Mouse (Mus musculus) liver, embryonic 13.5 days (tissue): ENCODE measurements around the gene Wnt2b. TPM values are rescaled to one million over a fixed set of nuclear protein-coding genes. Genes with fewer than 3 reads are reported as not detected.
A peak's percentile ranks its signal among the peaks of the same experiment; 100 is the strongest.

ENCODE experiments used
- ATAC-seq: fragments of 200-750 bp; cut with Nextera tagmentation; 2 replicates; pipeline ENCODE4 v1.8.0; 2017; ENCODE audit warnings: low read depth, mild to moderate bottlenecking, moderate number of reproducible peaks, moderate library complexity
- DNase-seq: peaks from one replicate; pipeline ENCODE4 v3.0.0; 2022
- H3K27ac ChIP-seq: fragments of 300-500 bp; sonication (generic); 2 replicates; pipeline ENCODE4 v1.5.1; 2015; ENCODE audit warnings: moderate library complexity, mild to moderate bottlenecking, inconsistent platforms
- H3K27me3 ChIP-seq: fragments of 300-500 bp; sonication (generic); 2 replicates; pipeline ENCODE4 v1.6.1; 2015; ENCODE audit warnings: mild to moderate bottlenecking, inconsistent platforms
- H3K36me3 ChIP-seq: fragments of 300-500 bp; sonication (generic); 2 replicates; pipeline ENCODE4 v1.6.1; 2015; ENCODE audit warnings: mild to moderate bottlenecking, inconsistent platforms
- H3K4me1 ChIP-seq: fragments of 300-500 bp; sonication (generic); replicated peaks from 2 replicates; pipeline ENCODE4 v1.6.1; 2015; ENCODE audit warnings: inconsistent platforms
- H3K4me2 ChIP-seq: fragments of 300-500 bp; sonication (generic); 2 replicates; pipeline ENCODE4 v1.6.1; 2015; ENCODE audit warnings: inconsistent platforms, mild to moderate bottlenecking, moderate library complexity
- H3K4me3 ChIP-seq: fragments of 300-500 bp; sonication (generic); replicated peaks from 2 replicates; pipeline ENCODE4 v1.5.1; 2015; ENCODE audit warnings: mild to moderate bottlenecking, inconsistent platforms
- H3K9ac ChIP-seq: fragments of 300-500 bp; sonication (generic); 2 replicates; pipeline ENCODE4 v1.6.1; 2015; ENCODE audit warnings: mild to moderate bottlenecking, inconsistent platforms
- H3K9me3 ChIP-seq: fragments of 300-500 bp; sonication (generic); replicated peaks from 2 replicates; pipeline ENCODE4 v1.6.1; 2016; ENCODE audit warnings: inconsistent platforms
- WGBS: fragments of 180-500 bp; shearing (Covaris S2); methylation state at CpG from one replicate; pipeline ENCODE4 v1.1.7; 2015; ENCODE audit not compliant: insufficient replicate concordance; 5-methylcytosine and 5-hydroxymethylcytosine counted together
- polyA plus RNA-seq: library from polyadenylated mRNA; unstranded; fragments of >200 nt; fragmentation: Nextera tagmentation; extraction: Ambion mirVana; gene quantifications from 2 replicates; pipeline ENCODE4 v1.2.1, GENCODE M21; 2015

Wnt2b gene
- polyA plus RNA-seq, 1 experiment from 2014 or later, result 0.13 TPM

- H3K9ac ChIP-seq, result no peak overlapping the region
- WGBS, result 4% methylated on average over 5 of the region's 5 CpGs
- no peak overlapping the region for H3K27ac ChIP-seq
- ATAC-seq (no peak), DNase-seq (no peak)
- no peak overlapping the region for H3K4me2 ChIP-seq
- no peak overlapping the region for H3K4me3 ChIP-seq
- H3K9me3 ChIP-seq, result no peaks in the 10 kb centered on the region
- H3K4me1 ChIP-seq, result peaks cover 27% of the 10 kb centered on the region
- H3K27me3 ChIP-seq, result peaks cover 93% of the 10 kb centered on the region
- H3K36me3 ChIP-seq, result no peaks in the 10 kb centered on the region
Measured at GRCm38 (mm10) chr3:104962866-104963265, 1.1 kb upstream of the Wnt2b start.

GRCm38 (mm10) chr3:104962141-104962611 lies 455 bp upstream of the Wnt2b start:
- ATAC-seq, result no peak
- Histone ChIP-seq H3K27ac (no peak overlapping the region), H3K4me2 (peak overlapping the region; percentile 66), H3K4me1 (peaks cover 23% of the 10 kb centered on the region), H3K4me3 (peak overlapping the region; percentile 52), H3K36me3 (no peaks in the 10 kb centered on the region), H3K9me3 (no peaks in the 10 kb centered on the region), H3K27me3 (peaks cover 89% of the 10 kb centered on the region), H3K9ac (no peak overlapping the region)
- DNase-seq, result no peak
- WGBS, result 1% methylated on average over 31 of the region's 31 CpGs

DNA sequence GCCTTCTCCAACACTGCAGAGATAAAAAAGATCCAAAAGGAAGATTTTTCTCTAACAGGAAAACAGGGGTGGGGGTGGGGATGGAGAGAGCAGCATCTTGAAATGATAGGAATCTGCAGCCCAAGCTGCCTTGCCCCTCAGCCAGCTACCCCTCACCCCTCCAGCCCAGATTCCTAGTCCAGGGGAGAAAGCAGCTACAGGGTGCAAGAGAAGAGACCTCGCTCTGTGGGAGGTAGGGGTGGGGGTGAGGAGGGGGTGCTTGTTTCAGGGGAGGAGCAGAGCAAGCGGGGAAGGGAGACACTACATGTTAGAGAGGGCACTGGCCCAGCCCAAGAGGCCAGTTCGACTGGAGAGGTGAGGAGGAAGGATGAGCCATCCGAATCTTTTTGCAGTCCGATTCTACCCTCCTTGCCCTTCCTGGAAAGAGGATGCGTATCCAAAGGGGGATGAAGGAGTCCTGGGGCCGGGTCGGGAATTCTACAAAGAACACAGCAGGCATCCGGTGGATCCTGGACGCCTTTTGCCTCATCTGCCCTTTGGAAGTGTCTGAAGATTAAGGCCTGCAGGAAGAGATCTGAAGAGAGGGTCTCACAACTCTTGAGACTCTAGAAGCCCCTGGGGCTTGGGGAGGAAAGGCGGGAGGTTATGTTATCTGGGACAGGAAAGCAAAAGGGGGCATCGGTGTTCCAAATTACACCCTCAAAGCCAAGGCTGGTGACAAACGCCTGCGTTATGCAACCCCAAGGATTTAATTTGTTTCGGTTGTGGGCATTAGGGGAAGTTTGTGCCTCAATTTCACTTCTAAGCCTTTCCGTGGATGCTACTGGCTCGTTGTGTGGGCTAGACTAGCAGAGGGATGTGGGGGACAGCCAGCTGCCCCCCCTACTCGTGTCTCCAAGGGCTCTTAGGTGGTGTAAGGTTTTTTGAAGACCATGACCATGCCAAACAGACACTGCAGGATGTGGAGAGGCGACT lies 1.4 kb downstream of the Wnt2b start:
- H3K4me1 ChIP-seq, result peaks cover 23% of the 10 kb centered on the region
- ATAC-seq, result no peak
- no peak overlapping the region for H3K4me3 ChIP-seq
- no peak for DNase-seq
- H3K27ac ChIP-seq, result no peak overlapping the region
- no peak overlapping the region for H3K4me2 ChIP-seq
- H3K9me3 ChIP-seq, result no peaks in the 10 kb centered on the region
- H3K9ac ChIP-seq, result no peak overlapping the region
- peaks cover 73% of the 10 kb centered on the region for H3K27me3 ChIP-seq
- H3K36me3 ChIP-seq, result no peaks in the 10 kb centered on the region
- 12% methylated on average over 19 of the region's 19 CpGs for WGBS

GRCm38 (mm10) chr3:104956131-104956581 lies 5.6 kb downstream of the Wnt2b start:
- 76% methylated on average over 6 of the region's 6 CpGs for WGBS
- Histone ChIP-seq H3K4me2 (no peak overlapping the region), H3K9me3 (no peaks in the 10 kb centered on the region), H3K9ac (no peak overlapping the region), H3K4me3 (no peak overlapping the region), H3K27me3 (peaks cover 31% of the 10 kb centered on the region), H3K27ac (no peak overlapping the region), H3K36me3 (peaks cover 8% of the 10 kb centered on the region), H3K4me1 (peaks cover under 1% of the 10 kb centered on the region)
- DNase-seq (no peak), ATAC-seq (no peak)

DNA sequence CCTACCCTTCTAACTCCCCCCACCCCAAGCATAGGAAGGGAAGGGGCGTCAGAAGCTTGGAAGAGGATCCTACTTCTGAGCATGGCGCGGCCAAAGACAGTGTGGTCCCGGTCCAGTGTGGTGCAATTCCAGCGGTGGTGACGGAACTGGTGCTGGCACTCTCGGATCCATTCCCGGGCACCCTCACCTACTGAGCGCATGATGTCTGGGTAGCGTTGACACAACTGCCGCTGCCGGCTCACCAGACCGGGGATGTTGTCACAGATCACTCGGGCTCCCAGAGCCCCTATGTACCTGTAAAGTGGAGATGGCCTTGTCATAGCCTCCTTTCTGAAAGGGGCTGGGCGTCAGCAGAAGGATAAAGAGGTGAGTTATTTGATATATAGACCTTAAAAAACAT lies 7.2 kb downstream of the Wnt2b start:
- no peak overlapping the region for H3K4me2 ChIP-seq
- H3K4me3 ChIP-seq, result no peak overlapping the region
- DNase-seq, result no peak
- H3K4me1 ChIP-seq, result no peaks in the 10 kb centered on the region
- peaks cover 11% of the 10 kb centered on the region for H3K36me3 ChIP-seq
- ATAC-seq, result no peak
- WGBS, result 88% methylated on average over 15 of the region's 15 CpGs
- no peaks in the 10 kb centered on the region for H3K9me3 ChIP-seq
- H3K27me3 ChIP-seq, result peaks cover 15% of the 10 kb centered on the region
- H3K27ac ChIP-seq, result no peak overlapping the region
- H3K9ac ChIP-seq, result no peak overlapping the region

DNA sequence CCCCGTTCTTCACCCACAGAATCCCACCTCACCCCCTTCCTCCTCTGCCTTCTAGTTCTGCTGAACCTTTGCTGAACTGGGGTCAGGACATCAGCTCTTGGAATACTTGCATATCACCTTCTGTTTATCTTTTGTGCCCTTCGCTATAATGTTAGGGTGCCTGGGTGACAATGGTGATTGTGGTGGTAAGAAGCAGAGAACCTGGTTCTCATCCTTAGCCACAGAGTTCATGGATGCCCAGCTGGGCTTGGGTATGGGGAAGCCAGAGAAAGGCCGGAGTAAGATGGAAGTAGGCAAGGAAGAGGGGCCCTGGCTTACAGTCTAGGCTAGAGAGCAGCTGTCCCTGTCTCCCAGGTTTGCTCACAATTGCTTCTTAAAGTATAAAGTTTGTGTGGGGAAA lies 7.6 kb downstream of the Wnt2b start:
- Histone ChIP-seq H3K27ac (no peak overlapping the region), H3K27me3 (peaks cover 11% of the 10 kb centered on the region), H3K4me3 (no peak overlapping the region), H3K4me2 (no peak overlapping the region), H3K9me3 (no peaks in the 10 kb centered on the region), H3K9ac (no peak overlapping the region), H3K36me3 (peaks cover 11% of the 10 kb centered on the region), H3K4me1 (no peaks in the 10 kb centered on the region)
- WGBS, result 79% methylated on average over 3 of the region's 3 CpGs
- no peak for DNase-seq
- no peak for ATAC-seq

DNA sequence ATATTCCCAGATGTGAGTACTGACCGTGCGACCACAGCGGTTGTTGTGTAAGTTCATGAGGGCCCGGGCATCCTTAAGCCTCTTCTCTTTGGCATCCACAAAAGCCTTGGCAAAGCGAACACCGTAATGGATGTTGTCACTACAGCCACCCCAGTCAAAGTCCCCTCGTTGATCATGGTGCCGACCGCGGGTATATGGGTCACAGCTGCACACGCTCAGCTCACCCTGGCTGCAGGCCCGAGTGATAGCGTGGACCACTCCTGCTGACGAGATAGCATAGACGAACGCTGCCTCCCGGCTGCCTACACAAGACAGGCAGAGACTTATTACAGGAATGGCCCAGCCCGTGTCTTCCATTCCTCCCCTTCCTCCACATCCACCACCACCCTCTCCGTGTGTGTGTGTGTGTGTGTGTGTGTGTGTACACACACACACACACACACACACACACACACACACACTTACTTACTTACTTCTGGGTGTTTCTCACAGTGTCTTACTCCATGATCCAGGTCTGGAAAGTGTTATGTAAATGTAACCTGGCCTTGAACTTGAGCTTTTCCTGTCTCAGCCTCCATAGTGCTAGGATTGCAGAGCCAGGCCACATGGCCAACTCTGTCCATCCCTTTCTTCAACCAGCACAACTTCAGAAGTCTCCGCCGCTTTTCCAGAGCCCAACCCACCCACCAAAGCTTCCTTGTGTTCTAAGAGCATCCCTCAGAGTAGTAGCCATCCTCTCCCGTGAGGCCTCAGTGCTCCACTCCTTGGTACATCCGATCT lies 8.6 kb downstream of the Wnt2b start:
- Histone ChIP-seq H3K9ac (no peak overlapping the region), H3K4me2 (no peak overlapping the region), H3K27ac (no peak overlapping the region), H3K4me3 (no peak overlapping the region), H3K27me3 (0 out of 2 replicates have a peak, but pooled peaks cover under 1% of the 10 kb centered on the region), H3K9me3 (no peaks in the 10 kb centered on the region), H3K4me1 (no peaks in the 10 kb centered on the region), H3K36me3 (peaks cover 11% of the 10 kb centered on the region)
- DNase-seq (no peak), ATAC-seq (no peak)
- WGBS, result 80% methylated on average over 22 of the region's 23 CpGs

DNA sequence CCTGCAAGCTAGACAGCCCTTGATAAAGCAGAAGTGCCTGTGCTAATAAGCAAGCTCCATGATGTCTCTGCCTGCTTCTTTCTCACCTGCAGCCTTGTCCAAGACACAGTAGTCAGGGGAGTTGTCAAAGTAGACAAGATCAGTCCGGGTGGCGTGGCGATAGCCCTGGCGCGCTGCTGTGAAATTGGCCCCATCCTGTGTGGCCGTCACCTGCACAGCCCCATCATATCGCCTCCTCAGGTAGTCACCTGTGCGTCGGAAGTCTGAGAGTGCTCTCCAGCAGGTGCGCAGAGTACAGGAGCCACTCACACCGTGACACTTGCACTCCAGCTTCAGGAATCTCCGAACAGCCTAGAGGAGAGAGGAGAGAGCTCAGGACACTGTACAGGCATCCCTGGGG lies 10.8 kb downstream of the Wnt2b start:
- H3K4me3 ChIP-seq, result no peak overlapping the region
- H3K9me3 ChIP-seq, result no peaks in the 10 kb centered on the region
- ATAC-seq (no peak), DNase-seq (no peak)
- peaks cover 22% of the 10 kb centered on the region for H3K36me3 ChIP-seq
- no peak overlapping the region for H3K27ac ChIP-seq
- no peaks in the 10 kb centered on the region for H3K4me1 ChIP-seq
- H3K4me2 ChIP-seq, result no peak overlapping the region
- H3K9ac ChIP-seq, result no peak overlapping the region
- WGBS, result 89% methylated on average over 12 of the region's 12 CpGs
- no peaks in the 10 kb centered on the region for H3K27me3 ChIP-seq

GRCm38 (mm10) chr3:104944894-104945293 lies 16.8 kb downstream of the Wnt2b start:
- Histone ChIP-seq H3K9ac (no peak overlapping the region), H3K27ac (no peak overlapping the region), H3K4me2 (no peak overlapping the region), H3K27me3 (no peaks in the 10 kb centered on the region), H3K4me3 (no peak overlapping the region), H3K4me1 (no peaks in the 10 kb centered on the region), H3K9me3 (no peaks in the 10 kb centered on the region), H3K36me3 (peaks cover 17% of the 10 kb centered on the region)
- 74% methylated on average over 9 of the region's 9 CpGs for WGBS
- no peak for ATAC-seq
- no peak for DNase-seq

DNA sequence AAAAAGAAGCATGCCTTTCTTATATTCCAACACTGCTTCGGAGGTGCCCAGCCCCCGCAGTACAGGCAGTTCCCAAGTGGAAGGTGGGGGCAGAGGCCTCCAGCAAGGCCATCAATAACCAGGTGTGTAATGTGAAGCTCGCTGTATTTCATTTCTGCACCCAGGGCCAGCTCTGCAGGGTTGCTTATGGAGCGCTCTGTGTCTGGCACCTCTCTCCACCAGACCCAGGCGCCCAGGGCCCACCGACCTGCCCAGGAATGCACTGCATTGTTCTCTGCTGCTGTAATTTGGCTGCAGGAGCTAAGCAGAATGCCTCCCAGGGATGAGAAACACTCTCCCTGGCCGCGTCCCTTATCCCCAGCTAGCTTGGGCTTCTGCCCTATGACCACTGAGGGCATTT lies 18.4 kb downstream of the Wnt2b start:
- ATAC-seq (no peak), DNase-seq (no peak)
- H3K9me3 ChIP-seq, result no peaks in the 10 kb centered on the region
- H3K4me2 ChIP-seq, result no peak overlapping the region
- no peak overlapping the region for H3K9ac ChIP-seq
- 66% methylated on average over 8 of the region's 8 CpGs for WGBS
- 0 out of 2 replicates have a peak, but pooled peaks cover under 1% of the 10 kb centered on the region for H3K4me1 ChIP-seq
- no peak overlapping the region for H3K4me3 ChIP-seq
- H3K27ac ChIP-seq, result no peak overlapping the region
- H3K36me3 ChIP-seq, result peaks cover 20% of the 10 kb centered on the region
- no peaks in the 10 kb centered on the region for H3K27me3 ChIP-seq

DNA sequence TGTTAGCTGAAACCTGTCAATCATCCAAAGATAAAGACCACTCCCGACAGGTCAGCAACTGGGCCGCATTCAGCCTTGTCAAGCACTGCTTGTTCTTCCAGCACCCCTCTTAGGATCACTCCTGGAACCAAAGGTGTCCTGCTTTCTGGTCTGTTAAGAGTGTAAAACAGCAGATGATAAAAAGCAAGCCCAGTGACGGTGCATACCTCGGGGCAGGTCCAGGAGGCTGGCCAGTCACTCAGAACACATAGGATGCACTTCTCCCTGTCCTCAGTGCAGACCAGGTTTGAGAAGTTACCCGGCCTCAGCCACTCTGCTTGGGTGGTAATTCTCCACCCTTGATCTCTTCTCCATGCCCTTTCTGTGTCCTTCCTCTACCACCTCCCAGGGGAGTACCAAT lies 19.0 kb downstream of the Wnt2b start:
- no peak for ATAC-seq
- Histone ChIP-seq H3K9me3 (no peaks in the 10 kb centered on the region), H3K4me3 (no peak overlapping the region), H3K36me3 (peaks cover 20% of the 10 kb centered on the region), H3K4me1 (0 out of 2 replicates have a peak, but pooled peaks cover 6% of the 10 kb centered on the region), H3K27ac (no peak overlapping the region), H3K9ac (no peak overlapping the region), H3K4me2 (no peak overlapping the region), H3K27me3 (no peaks in the 10 kb centered on the region)
- 65% methylated on average over 5 of the region's 5 CpGs for WGBS
- DNase-seq, result no peak
